Mouse (Mus musculus): ENCODE data around the gene Tmtc2. TPM values are rescaled to one million over a fixed set of nuclear protein-coding genes. Genes with fewer than 3 reads are reported as not detected.
A peak's percentile ranks its signal among the peaks of the same experiment; 100 is the strongest.

Gene Tmtc2
- polyA plus RNA-seq, 1 experiment from 2014 or later = 1.3 TPM

DNA sequence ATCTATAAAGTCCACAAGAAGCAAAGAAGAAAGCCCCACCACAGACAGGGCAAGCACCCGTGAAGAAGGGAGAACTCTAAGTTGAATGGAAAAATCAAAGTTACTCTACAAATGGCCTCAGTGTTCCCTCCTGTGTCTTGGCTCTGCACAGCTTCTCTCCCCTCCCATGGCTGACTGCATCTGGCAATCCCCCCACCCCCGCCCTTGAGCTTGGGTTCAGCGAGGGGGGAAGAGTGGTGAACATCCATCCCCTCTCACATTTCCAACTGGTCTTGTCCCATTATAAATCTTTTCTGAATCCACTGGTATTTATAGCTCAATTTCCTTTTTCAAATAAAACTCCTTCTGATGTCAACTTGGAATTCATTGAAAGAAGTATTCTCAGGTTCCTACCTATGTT lies 129.9 kb downstream of the Tmtc2 start:
- Histone ChIP-seq H3K4me3 (ENCODE audit: low read depth, low read length) (no peak overlapping the region), H3K4me2 (ENCODE audit: low read depth, low read length) (no peak overlapping the region), H3K36me3 (replicated peaks; ENCODE audit: insufficient read depth, low read length) (no peaks in the 10 kb centered on the region), H3K27me3 (ENCODE audit: insufficient read depth, low read length) (no peaks in the 10 kb centered on the region), H3K4me1 (ENCODE audit: insufficient read depth) (no peaks in the 10 kb centered on the region), H3K9me3 (ENCODE audit: low read length) (no peaks in the 10 kb centered on the region), H3K27ac (ENCODE audit: low read depth) (no peak overlapping the region), H3K9ac (replicated peaks) (no peak overlapping the region)
- ATAC-seq (no peak), DNase-seq (no peak)
- 82% methylated on average over 3 of the region's 3 CpGs for WGBS (ENCODE audit: insufficient replicate concordance)
- TF ChIP-seq EP300 (IDR thresholded peaks at IDR 0.05; ENCODE audit: low read depth) (no peak), CTCF (IDR thresholded peaks at IDR 0.05; ENCODE audit: low read depth) (no peak)

DNA sequence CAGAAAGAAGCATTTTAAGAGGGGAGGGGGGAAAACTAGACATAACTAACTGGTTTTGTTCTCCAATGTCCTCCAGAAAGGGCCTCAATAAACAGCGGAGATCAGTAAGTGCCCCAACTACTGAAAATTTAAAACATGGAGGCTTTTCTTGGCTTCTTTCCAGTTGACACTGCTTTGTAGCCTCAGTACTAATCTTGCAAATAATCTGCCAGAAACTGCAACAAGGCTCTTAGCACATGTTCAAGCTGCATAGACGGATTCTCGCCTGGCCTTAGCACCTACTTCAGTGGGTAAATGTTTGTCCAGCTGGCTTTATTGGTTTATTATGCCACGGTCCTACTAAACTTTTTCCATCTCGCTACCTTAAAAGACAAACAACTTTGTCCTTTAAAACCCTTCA lies 139.4 kb downstream of the Tmtc2 start:
- TF ChIP-seq EP300 (IDR thresholded peaks at IDR 0.05; ENCODE audit: low read depth) = no peak
- no peak for TF ChIP-seq CTCF (IDR thresholded peaks at IDR 0.05; ENCODE audit: low read depth)
- no peaks in the 10 kb centered on the region for H3K9me3 ChIP-seq (ENCODE audit: low read length)
- no peaks in the 10 kb centered on the region for H3K4me1 ChIP-seq (ENCODE audit: insufficient read depth)
- 76% methylated on average over 5 of the region's 5 CpGs for WGBS (ENCODE audit: insufficient replicate concordance)
- H3K9ac ChIP-seq (replicated peaks) = no peak overlapping the region
- H3K4me3 ChIP-seq (ENCODE audit: low read depth, low read length) = no peak overlapping the region
- no peaks in the 10 kb centered on the region for H3K36me3 ChIP-seq (replicated peaks; ENCODE audit: insufficient read depth, low read length)
- ATAC-seq (no peak), DNase-seq (no peak)
- H3K27me3 ChIP-seq (ENCODE audit: insufficient read depth, low read length) = no peaks in the 10 kb centered on the region
- no peak overlapping the region for H3K4me2 ChIP-seq (ENCODE audit: low read depth, low read length)
- no peak overlapping the region for H3K27ac ChIP-seq (ENCODE audit: low read depth)

DNA sequence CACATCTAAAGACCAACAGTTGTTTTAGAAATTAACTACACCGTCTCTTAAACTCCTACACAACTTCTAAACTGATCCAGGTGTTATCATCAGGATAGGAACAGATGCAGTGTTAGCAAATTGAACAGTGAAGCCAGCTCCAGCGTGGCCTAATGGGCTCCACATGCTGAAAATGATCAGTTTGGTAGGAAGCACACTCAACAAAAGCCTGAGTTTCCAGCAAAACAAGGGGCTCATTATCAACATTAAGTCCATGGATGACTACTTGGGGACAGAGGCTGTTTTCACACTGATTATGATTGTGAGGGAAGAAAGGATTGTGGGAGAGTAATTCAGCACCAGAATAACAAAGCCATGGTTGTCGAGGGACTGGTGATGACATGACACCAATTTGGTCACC lies 143.4 kb downstream of the Tmtc2 start:
- Histone ChIP-seq H3K27ac (ENCODE audit: low read depth) (no peak overlapping the region), H3K9me3 (ENCODE audit: low read length) (no peaks in the 10 kb centered on the region), H3K4me1 (ENCODE audit: insufficient read depth) (no peaks in the 10 kb centered on the region), H3K4me2 (ENCODE audit: low read depth, low read length) (no peak overlapping the region), H3K9ac (replicated peaks) (no peak overlapping the region), H3K4me3 (ENCODE audit: low read depth, low read length) (no peak overlapping the region), H3K36me3 (replicated peaks; ENCODE audit: insufficient read depth, low read length) (no peaks in the 10 kb centered on the region), H3K27me3 (ENCODE audit: insufficient read depth, low read length) (no peaks in the 10 kb centered on the region)
- ATAC-seq (no peak), DNase-seq (no peak)
- WGBS (ENCODE audit: insufficient replicate concordance) = 76% methylated on average over 3 of the region's 3 CpGs
- no peak for TF ChIP-seq EP300 (IDR thresholded peaks at IDR 0.05; ENCODE audit: low read depth)
- TF ChIP-seq CTCF (IDR thresholded peaks at IDR 0.05; ENCODE audit: low read depth) = no peak

DNA sequence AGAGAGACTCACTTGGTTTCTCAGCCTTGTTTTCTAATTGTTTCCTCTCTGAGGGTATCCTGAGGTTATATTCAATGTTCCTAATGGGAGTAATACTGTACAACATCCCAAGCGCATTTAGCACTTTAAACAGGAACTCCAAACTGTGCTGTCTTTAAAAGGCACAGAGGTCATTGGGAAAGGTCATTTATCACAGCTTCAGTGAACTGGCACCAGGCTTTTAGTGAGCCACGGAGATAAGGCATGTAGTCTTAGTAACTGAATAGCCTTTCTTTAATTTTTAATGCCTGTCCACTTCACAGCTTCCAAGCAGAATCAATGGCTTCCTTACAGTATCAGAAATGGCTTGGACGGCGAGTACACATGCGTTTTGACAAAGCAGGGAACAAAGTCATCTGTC lies 144.0 kb downstream of the Tmtc2 start:
- no peak for ATAC-seq
- Histone ChIP-seq H3K27me3 (ENCODE audit: insufficient read depth, low read length) (no peaks in the 10 kb centered on the region), H3K9ac (replicated peaks) (no peak overlapping the region), H3K9me3 (ENCODE audit: low read length) (no peaks in the 10 kb centered on the region), H3K27ac (ENCODE audit: low read depth) (no peak overlapping the region), H3K4me3 (ENCODE audit: low read depth, low read length) (no peak overlapping the region), H3K4me1 (ENCODE audit: insufficient read depth) (no peaks in the 10 kb centered on the region), H3K4me2 (ENCODE audit: low read depth, low read length) (no peak overlapping the region), H3K36me3 (replicated peaks; ENCODE audit: insufficient read depth, low read length) (no peaks in the 10 kb centered on the region)
- no peak for DNase-seq
- no peak for TF ChIP-seq EP300 (IDR thresholded peaks at IDR 0.05; ENCODE audit: low read depth)
- no peak for TF ChIP-seq CTCF (IDR thresholded peaks at IDR 0.05; ENCODE audit: low read depth)
- 70% methylated on average over 5 of the region's 5 CpGs for WGBS (ENCODE audit: insufficient replicate concordance)

DNA sequence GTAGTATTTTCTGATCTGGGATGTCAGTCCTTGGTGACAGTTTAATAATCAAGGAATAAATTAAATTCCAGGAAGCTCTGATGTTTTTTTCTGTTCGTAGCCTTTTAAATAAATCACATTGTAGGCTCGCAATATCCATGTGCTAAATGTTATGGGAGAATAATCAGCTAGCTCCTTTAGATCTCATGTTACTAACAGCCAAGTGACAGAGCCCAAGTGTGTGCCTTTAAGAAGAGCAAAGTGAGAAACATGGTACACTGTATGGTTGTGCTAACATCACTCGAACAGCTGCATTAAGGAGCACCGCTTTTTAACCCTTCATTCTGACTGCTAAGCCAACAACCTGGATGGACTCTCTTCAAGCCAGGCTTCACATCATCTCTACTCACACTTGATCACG lies 146.2 kb downstream of the Tmtc2 start:
- no peaks in the 10 kb centered on the region for H3K36me3 ChIP-seq (replicated peaks; ENCODE audit: insufficient read depth, low read length)
- no peaks in the 10 kb centered on the region for H3K4me1 ChIP-seq (ENCODE audit: insufficient read depth)
- no peak overlapping the region for H3K27ac ChIP-seq (ENCODE audit: low read depth)
- ATAC-seq (no peak), DNase-seq (no peak)
- no peak overlapping the region for H3K4me2 ChIP-seq (ENCODE audit: low read depth, low read length)
- no peak overlapping the region for H3K9ac ChIP-seq (replicated peaks)
- 76% methylated on average over 5 of the region's 5 CpGs for WGBS (ENCODE audit: insufficient replicate concordance)
- H3K27me3 ChIP-seq (ENCODE audit: insufficient read depth, low read length) = no peaks in the 10 kb centered on the region
- no peaks in the 10 kb centered on the region for H3K9me3 ChIP-seq (ENCODE audit: low read length)
- no peak overlapping the region for H3K4me3 ChIP-seq (ENCODE audit: low read depth, low read length)
- no peak for TF ChIP-seq CTCF (IDR thresholded peaks at IDR 0.05; ENCODE audit: low read depth)
- TF ChIP-seq EP300 (IDR thresholded peaks at IDR 0.05; ENCODE audit: low read depth) = no peak

DNA sequence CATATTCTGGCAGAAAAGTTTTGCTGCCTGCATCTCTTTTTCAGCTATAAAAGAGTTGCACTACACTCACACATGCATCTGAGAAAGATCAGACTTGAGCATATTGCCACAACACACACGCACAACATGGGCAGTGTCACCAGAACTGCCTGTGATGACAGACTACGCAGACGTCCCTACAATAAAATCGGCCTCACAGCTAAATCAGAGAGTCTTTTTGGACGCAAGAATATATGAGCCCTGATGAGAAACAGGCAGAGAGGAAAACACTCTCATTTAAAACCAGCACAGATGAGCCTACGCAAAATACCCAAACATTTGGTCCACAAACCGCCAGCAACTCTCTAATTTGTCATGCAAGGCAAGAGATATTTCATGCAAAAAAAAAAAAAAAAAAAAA lies 146.6 kb downstream of the Tmtc2 start:
- no peaks in the 10 kb centered on the region for H3K9me3 ChIP-seq (ENCODE audit: low read length)
- TF ChIP-seq CTCF (IDR thresholded peaks at IDR 0.05; ENCODE audit: low read depth) (no peak), EP300 (IDR thresholded peaks at IDR 0.05; ENCODE audit: low read depth) (no peak)
- H3K9ac ChIP-seq (replicated peaks) = no peak overlapping the region
- WGBS (ENCODE audit: insufficient replicate concordance) = 86% methylated on average over 7 of the region's 7 CpGs
- no peaks in the 10 kb centered on the region for H3K4me1 ChIP-seq (ENCODE audit: insufficient read depth)
- ATAC-seq (no peak), DNase-seq (no peak)
- H3K4me2 ChIP-seq (ENCODE audit: low read depth, low read length) = no peak overlapping the region
- H3K27ac ChIP-seq (ENCODE audit: low read depth) = no peak overlapping the region
- no peaks in the 10 kb centered on the region for H3K36me3 ChIP-seq (replicated peaks; ENCODE audit: insufficient read depth, low read length)
- H3K4me3 ChIP-seq (ENCODE audit: low read depth, low read length) = no peak overlapping the region
- no peaks in the 10 kb centered on the region for H3K27me3 ChIP-seq (ENCODE audit: insufficient read depth, low read length)

DNA sequence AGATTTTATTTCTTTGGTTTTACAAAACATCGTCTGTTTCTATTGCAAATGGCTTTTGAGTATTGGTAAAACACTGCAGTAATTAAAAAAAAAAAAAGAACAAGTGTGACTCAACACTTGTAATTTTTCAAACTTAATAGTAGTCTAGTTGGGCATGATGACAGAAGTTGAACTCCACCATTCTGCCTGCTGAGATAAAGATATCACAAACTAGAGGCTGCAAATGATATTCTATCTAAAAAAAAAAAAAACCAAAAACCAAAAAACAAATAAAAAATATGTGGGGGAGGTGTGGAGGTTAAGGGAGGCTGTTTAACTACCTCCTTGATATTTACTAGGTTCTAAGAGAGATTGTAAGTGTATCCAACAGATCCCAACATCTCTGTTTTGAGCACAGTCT lies 149.2 kb downstream of the Tmtc2 start:
- Histone ChIP-seq H3K9me3 (ENCODE audit: low read length) (no peaks in the 10 kb centered on the region), H3K9ac (replicated peaks) (no peak overlapping the region), H3K27me3 (ENCODE audit: insufficient read depth, low read length) (no peaks in the 10 kb centered on the region), H3K27ac (ENCODE audit: low read depth) (no peak overlapping the region), H3K4me2 (ENCODE audit: low read depth, low read length) (no peak overlapping the region), H3K4me1 (ENCODE audit: insufficient read depth) (no peaks in the 10 kb centered on the region), H3K36me3 (replicated peaks; ENCODE audit: insufficient read depth, low read length) (no peaks in the 10 kb centered on the region), H3K4me3 (ENCODE audit: low read depth, low read length) (no peak overlapping the region)
- ATAC-seq = no peak
- DNase-seq = no peak
- WGBS (ENCODE audit: insufficient replicate concordance) = 74% methylated on average over 1 of the region's 1 CpGs
- 0 out of 2 replicates have a peak, but pooled peaks have one; percentile 13 for TF ChIP-seq EP300 (IDR thresholded peaks at IDR 0.05; ENCODE audit: low read depth)
- TF ChIP-seq CTCF (IDR thresholded peaks at IDR 0.05; ENCODE audit: low read depth) = no peak
